Mouse (Mus musculus): ENCODE results near the gene Gm595. TPM values are rescaled to one million over a fixed set of nuclear protein-coding genes. Genes with fewer than 3 reads are reported as not detected.

Gm595 gene
- not detected for total RNA-seq (2021)

- no peak for DNase-seq (ENCODE audit: extremely low spot score in 1 of 2, low spot score in 2 of 2)
- intact Hi-C loops (cut with DNase I): no loop called here
These were observed at the start of gene Gm595 for GRCm38 (mm10) chrX:48877613-48878012. Gene Gm595, minus strand, starts transcription at chrX:48877713.

- no peak for DNase-seq (ENCODE audit: extremely low spot score in 1 of 2, low spot score in 2 of 2)
- intact Hi-C loops (cut with DNase I): no loop called here
These were observed 30.9 kb upstream of the Gm595 start for GRCm38 (mm10) chrX:48908421-48908820.

GRCm38 (mm10) chrX:48903744-48904143, 26.2 kb upstream of the Gm595 start:
- intact Hi-C loops (cut with DNase I): loop anchor here (5.0 kb wide), 1 partner anchor 404 kb away; no protein-coding TSS in a partner anchor
- no peak for DNase-seq (ENCODE audit: extremely low spot score in 1 of 2, low spot score in 2 of 2)

- DNase-seq (ENCODE audit: extremely low spot score in 1 of 2, low spot score in 2 of 2): no peak
- intact Hi-C loops (cut with DNase I): no loop called here
These were observed 22.0 kb upstream of the Gm595 start for GRCm38 (mm10) chrX:48899555-48899954.

- intact Hi-C loops (cut with DNase I): no loop called here
- DNase-seq (ENCODE audit: extremely low spot score in 1 of 2, low spot score in 2 of 2): no peak
These were observed 19.3 kb upstream of the Gm595 start for GRCm38 (mm10) chrX:48896803-48897202.

GRCm38 (mm10) chrX:48893946-48894345, 16.4 kb upstream of the Gm595 start:
- no peak for DNase-seq (ENCODE audit: extremely low spot score in 1 of 2, low spot score in 2 of 2)
- intact Hi-C loops (cut with DNase I): no loop called here

GRCm38 (mm10) chrX:48890259-48890658, 12.7 kb upstream of the Gm595 start:
- intact Hi-C loops (cut with DNase I): no loop called here

GRCm38 (mm10) chrX:48884615-48885014, 7.1 kb upstream of the Gm595 start:
- no peak for DNase-seq (ENCODE audit: extremely low spot score in 1 of 2, low spot score in 2 of 2)
- intact Hi-C loops (cut with DNase I): no loop called here

More at GRCm38 (mm10) chrX:48890259-48890658, 12.7 kb upstream of the Gm595 start:
- DNase-seq (ENCODE audit: extremely low spot score in 1 of 2, low spot score in 2 of 2): no peak

Other genes starting within 250 kb of the Gm595 start
- not detected for gene Gpr119, start 203.2 kb downstream of the Gm595 start, total RNA-seq (2021)
- gene Rbmx2, start 182.7 kb downstream of the Gm595 start, total RNA-seq (2021): 1 to 10 TPM; 4.9 to 7.9 TPM

Measured in left cerebral cortex, postnatal 10 days (tissue).